Mouse (Mus musculus): ENCODE measurements around the gene Rab8a.

GRCm38 (mm10) chr8:72192065-72192464 lies 31.1 kb downstream of the Rab8a start:
- TF ChIP-seq GATA1 (IDR thresholded peaks at IDR 0.05; ENCODE audit: borderline replicate concordance, low read length): no peak
- TF ChIP-seq FLI1 (IDR thresholded peaks at IDR 0.05; ENCODE audit: low read length): no peak

Measured in megakaryocyte, embryonic 14.5 days (primary cell).